Mouse (Mus musculus) CH12.LX (cell line): ENCODE measurements at regions not wholly inside any gene's neighbourhood (a gene's known extent, or its start where the extent isn't known, plus 50 kb on each side); places are given as distances from the start of the nearest gene placed in this dataset.

Source experiments
- DNase-seq: peaks from one replicate; pipeline ENCODE4 v3.0.0-alpha.2; 2013; ENCODE audit errors: extremely low read depth
- H3K27ac ChIP-seq: 2 replicates; pipeline ENCODE4 v1.5.1; 2012; ENCODE audit warnings: low read depth, mild to moderate bottlenecking, control low read depth, moderate library complexity; ENCODE audit not compliant: insufficient read depth
- H3K27me3 ChIP-seq: replicated peaks from 2 replicates; pipeline ENCODE3; 2012; ENCODE audit warnings: inconsistent platforms
- H3K36me3 ChIP-seq, 2 experiments: replicated peaks in 1 of 2; 2 replicates each; pipeline versions ENCODE3 to v1.6.1; 2012; ENCODE audit warnings: inconsistent platforms in 1 of 2, low read length in 1 of 2, mild to moderate bottlenecking in 1 of 2, mixed read lengths in 1 of 2, moderate library complexity in 1 of 2; ENCODE audit not compliant: control insufficient read depth in 1 of 2, insufficient read depth in 1 of 2
- H3K4me1 ChIP-seq, 2 experiments: 2 replicates each; pipeline ENCODE4 v1.6.1; 2012; ENCODE audit warnings: inconsistent platforms in 1 of 2, moderate library complexity in 1 of 2; ENCODE audit not compliant: insufficient read depth in 2 of 2, control insufficient read depth in 1 of 2
- H3K4me2 ChIP-seq: 2 replicates; pipeline ENCODE4 v1.6.1; 2012; ENCODE audit warnings: low read depth, mild to moderate bottlenecking, control low read depth; ENCODE audit not compliant: poor library complexity, insufficient read depth, severe bottlenecking
- H3K4me3 ChIP-seq, 3 experiments: fragments of 150-350 bp in 1 of 3; sonication (generic) in 1 of 3; replicated peaks in 1 of 3; 2 replicates each; pipeline versions ENCODE3 to v1.5.1; 2011 to 2012; ENCODE audit warnings: low read depth in 2 of 3, low read length in 2 of 3, mild to moderate bottlenecking in 2 of 3, moderate library complexity in 2 of 3, control low read depth in 1 of 3, improper control_type of control experiment in 1 of 3, inconsistent platforms in 1 of 3, mixed read lengths in 1 of 3; ENCODE audit not compliant: poor library complexity in 1 of 3
- H3K79me2 ChIP-seq: replicated peaks from 2 replicates; pipeline ENCODE4 v1.6.1; 2012; ENCODE audit warnings: mild to moderate bottlenecking, moderate library complexity; ENCODE audit not compliant: control insufficient read depth, poor library complexity, insufficient read depth, severe bottlenecking; ENCODE audit errors: extremely low read depth
- H3K9ac ChIP-seq: 2 replicates; pipeline ENCODE4 v1.6.1; 2012; ENCODE audit warnings: low read depth, mild to moderate bottlenecking, control low read depth, moderate library complexity; ENCODE audit not compliant: insufficient read depth
- H3K9me3 ChIP-seq: replicated peaks from 2 replicates; pipeline ENCODE3; 2012; ENCODE audit warnings: low read length, inconsistent platforms, mixed read lengths
- CHD1 ChIP-seq: IDR thresholded peaks from 2 replicates; pipeline ENCODE4 v1.6.1; 2012; ENCODE audit warnings: low read depth, low read length, improper control_type of control experiment, inconsistent platforms
- CTCF ChIP-seq, 2 experiments: IDR thresholded peaks in 1 of 2; conservative IDR thresholded peaks in 1 of 2; 2 replicates each; pipeline ENCODE4 v1.5.1; 2011 to 2012; ENCODE audit warnings: low read depth in 2 of 2, low read length in 2 of 2, improper control_type of control experiment in 1 of 2, inconsistent platforms in 1 of 2, mild to moderate bottlenecking in 1 of 2, moderate library complexity in 1 of 2
- ELF1 ChIP-seq: IDR thresholded peaks from 2 replicates; pipeline ENCODE4 v1.6.1; 2014; ENCODE audit warnings: low read depth, mild to moderate bottlenecking, inconsistent platforms, low read length, improper control_type of control experiment
- ETS1 ChIP-seq: conservative IDR thresholded peaks from 2 replicates; pipeline ENCODE4 v1.6.1; 2012; ENCODE audit warnings: low read depth, mild to moderate bottlenecking, inconsistent platforms, low read length, improper control_type of control experiment, moderate library complexity
- GABPA ChIP-seq: IDR thresholded peaks from 2 replicates; pipeline ENCODE4 v1.6.1; 2012; ENCODE audit warnings: low read depth, low read length, improper control_type of control experiment, inconsistent platforms; ENCODE audit not compliant: insufficient replicate concordance
- IRF4 ChIP-seq: IDR thresholded peaks from 2 replicates; pipeline ENCODE4 v1.6.1; 2014; ENCODE audit warnings: low read depth, mild to moderate bottlenecking, inconsistent platforms, low read length, improper control_type of control experiment
- JUN ChIP-seq: IDR thresholded peaks from 2 replicates; pipeline ENCODE4 v1.6.1; 2011; ENCODE audit warnings: low read depth, mild to moderate bottlenecking, low read length, improper control_type of control experiment, moderate library complexity; ENCODE audit not compliant: insufficient read depth
- KAT2A ChIP-seq: IDR thresholded peaks from 2 replicates; pipeline ENCODE4 v1.6.1; 2012; ENCODE audit warnings: low read length, improper control_type of control experiment, inconsistent platforms; ENCODE audit not compliant: insufficient replicate concordance
- MAFK ChIP-seq: IDR thresholded peaks from 2 replicates; pipeline ENCODE4 v1.6.1; 2011; ENCODE audit warnings: low read length, improper control_type of control experiment; ENCODE audit not compliant: insufficient replicate concordance
- MAX ChIP-seq: IDR thresholded peaks from 2 replicates; pipeline ENCODE4 v1.6.1; 2011; ENCODE audit warnings: low read length, improper control_type of control experiment
- MAZ ChIP-seq: IDR thresholded peaks from 2 replicates; pipeline ENCODE4 v1.6.1; 2012; ENCODE audit warnings: low read depth, mild to moderate bottlenecking, inconsistent platforms, low read length, improper control_type of control experiment, moderate library complexity
- MXI1 ChIP-seq: IDR thresholded peaks from 2 replicates; pipeline ENCODE4 v1.6.1; 2011; ENCODE audit warnings: mild to moderate bottlenecking, low read depth, low read length, improper control_type of control experiment
- PAX5 ChIP-seq: IDR thresholded peaks from 2 replicates; pipeline ENCODE4 v1.6.1; 2012; ENCODE audit warnings: low read length, inconsistent platforms, mixed read lengths
- POLR2A ChIP-seq: IDR thresholded peaks from 2 replicates; pipeline ENCODE4 v1.6.1; 2011; ENCODE audit warnings: low read depth, mild to moderate bottlenecking, improper control_type of control experiment, low read length
- POLR2AphosphoS2 ChIP-seq: IDR thresholded peaks from 2 replicates; pipeline ENCODE4 v1.6.1; 2011; ENCODE audit warnings: low read depth, low read length, improper control_type of control experiment
- RAD21 ChIP-seq: IDR thresholded peaks from 2 replicates; pipeline ENCODE4 v1.6.1; 2011; ENCODE audit warnings: low read depth, mild to moderate bottlenecking, low read length, improper control_type of control experiment, moderate library complexity
- SIN3A ChIP-seq: IDR thresholded peaks from 2 replicates; pipeline ENCODE4 v1.6.1; 2012; ENCODE audit warnings: low read length, improper control_type of control experiment, inconsistent platforms
- SMC3 ChIP-seq: IDR thresholded peaks from 2 replicates; pipeline ENCODE4 v1.6.1; 2011; ENCODE audit warnings: low read depth, low read length, improper control_type of control experiment
- TBP ChIP-seq: conservative IDR thresholded peaks from 2 replicates; pipeline ENCODE4 v1.6.1; 2011; ENCODE audit warnings: low read depth, low read length, improper control_type of control experiment
- USF1 ChIP-seq: IDR thresholded peaks from 2 replicates; pipeline ENCODE4 v1.6.1; 2014; ENCODE audit warnings: low read depth, mild to moderate bottlenecking, inconsistent platforms, low read length, improper control_type of control experiment
- ZC3H11A ChIP-seq: IDR thresholded peaks from 2 replicates; pipeline ENCODE4 v1.6.1; 2012; ENCODE audit warnings: low read depth, mild to moderate bottlenecking, inconsistent platforms, low read length, improper control_type of control experiment
- ZMIZ1 ChIP-seq: IDR thresholded peaks from 2 replicates; pipeline ENCODE4 v1.6.1; 2012; ENCODE audit warnings: low read depth, mild to moderate bottlenecking, inconsistent platforms, low read length, improper control_type of control experiment
- dilution Hi-C: fragments of 300-500 bp; cut with MboI; formaldehyde crosslinking; loops from 2 replicates; pipeline ENCODE4 v1.14.3; 2020; ENCODE audit warnings: low sequenced_read_pairs; ENCODE audit not compliant: extremely low pct_unique_long_range_greater_than_20kb, extremely low pct_ligation_motif_present
- in situ Hi-C: fragments of 300-500 bp; cut with MboI; formaldehyde crosslinking; loops from 3 replicates; pipeline ENCODE4 v1.14.3; 2019; ENCODE audit warnings: low sequenced_read_pairs, low pct_ligation_motif_present, low pct_unique_long_range_greater_than_20kb, mixed read lengths

- Histone ChIP-seq H3K36me3 (no peaks in the 10 kb centered on the region), H3K9ac (no peak overlapping the region), H3K27ac (no peak overlapping the region), H3K9me3 (no peaks in the 10 kb centered on the region), H3K4me2 (no peak overlapping the region), H3K4me1 (peaks cover 4 to 19% of the 10 kb centered on the region in 2 experiments; a peak in 2 of 4 replicates), H3K79me2 (no peaks in the 10 kb centered on the region), H3K4me3 (no peak overlapping the region), H3K27me3 (no peaks in the 10 kb centered on the region)
- dilution Hi-C loops, result no loop called here
- in situ Hi-C loops, result no loop called here
- TF ChIP-seq ETS1 (no peak), POLR2AphosphoS2 (no peak), SMC3 (no peak), TBP (no peak)
- DNase-seq, result no peak
These were observed 152.6 kb downstream of the Irs2 start for GRCm38 (mm10) chr8:10855696-10856095.

DNA sequence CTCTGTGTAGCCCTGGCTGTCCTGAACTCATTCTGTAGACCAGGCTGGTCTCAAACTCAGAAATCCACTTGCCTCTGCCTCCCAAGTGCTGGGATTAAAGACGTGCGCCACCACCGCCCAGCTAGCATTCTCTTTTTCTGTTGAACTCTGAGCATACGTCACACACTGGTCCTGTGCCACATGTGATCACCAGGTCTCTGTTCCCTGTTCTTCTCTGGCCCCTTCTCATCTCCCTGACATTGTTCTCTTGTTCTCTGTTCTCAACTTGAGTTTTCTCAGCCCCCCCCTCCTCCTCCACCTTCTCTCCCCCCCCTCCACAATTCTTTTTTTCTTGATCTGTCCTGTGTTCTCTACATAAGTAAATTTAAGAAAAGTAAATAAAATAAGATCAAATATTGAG is 153.1 kb downstream of the Irs2 start:
- dilution Hi-C loops, result no loop called here
- no peaks in the 10 kb centered on the region for H3K27me3 ChIP-seq

GRCm38 (mm10) chr8:10854600-10854999 is 153.7 kb downstream of the Irs2 start:
- Histone ChIP-seq H3K27me3 (no peaks in the 10 kb centered on the region), H3K4me3 (no peak overlapping the region), H3K9me3 (no peaks in the 10 kb centered on the region), H3K4me1 (peaks cover 4 to 19% of the 10 kb centered on the region in 2 experiments; a peak in 2 of 4 replicates), H3K36me3 (no peaks in the 10 kb centered on the region), H3K4me2 (no peak overlapping the region), H3K79me2 (no peaks in the 10 kb centered on the region), H3K27ac (no peak overlapping the region), H3K9ac (no peak overlapping the region)
- no peak for DNase-seq
- TF ChIP-seq ELF1 (no peak), IRF4 (no peak), KAT2A (no peak), ETS1 (no peak), JUN (no peak), ZC3H11A (no peak), RAD21 (no peak; the same call in 1 of the 2 replicates), CHD1 (no peak), PAX5 (no peak), MAX (no peak), MXI1 (no peak), SMC3 (no peak), GABPA (no peak), USF1 (no peak), ZMIZ1 (no peak)
- dilution Hi-C loops, result no loop called here
- in situ Hi-C loops, result no loop called here

More for the DNA sequence above, 153.1 kb downstream of the Irs2 start:
- no peak overlapping the region for H3K9ac ChIP-seq
- DNase-seq, result no peak
- H3K36me3 ChIP-seq, result no peaks in the 10 kb centered on the region
- peaks cover 4 to 19% of the 10 kb centered on the region in 2 experiments; a peak in 2 of 4 replicates for H3K4me1 ChIP-seq
- H3K4me2 ChIP-seq, result no peak overlapping the region
- H3K27ac ChIP-seq, result no peak overlapping the region
- H3K9me3 ChIP-seq, result no peaks in the 10 kb centered on the region
- TF ChIP-seq SIN3A (no peak), SMC3 (no peak), CTCF (conservative IDR thresholded peaks at IDR 0.05 in 1 of 2, IDR thresholded peaks at IDR 0.05 in 1 of 2; ENCODE audit: low read depth in 2 of 2, low read length in 2 of 2) (no peak), ZMIZ1 (no peak), CHD1 (no peak), MAFK (no peak), POLR2A (no peak), MAZ (no peak)
- H3K4me3 ChIP-seq, result no peak overlapping the region
- H3K79me2 ChIP-seq, result no peaks in the 10 kb centered on the region
- in situ Hi-C loops, result no loop called here
